Mouse (Mus musculus) thymus, adult 2 months (tissue): ENCODE data around the gene Doc2a. TPM values are rescaled to one million over a fixed set of nuclear protein-coding genes. Genes with fewer than 3 reads are reported as not detected.

Experiments used
- DNase-seq: peaks from one replicate; pipeline ENCODE4 v3.0.0; 2021
- H3K27ac ChIP-seq: fragments of 200-500 bp; 2 replicates; pipeline ENCODE4 v1.5.1; 2012; ENCODE audit warnings: low read length, control low read depth; ENCODE audit not compliant: control insufficient read depth, insufficient read depth
- H3K27me3 ChIP-seq: fragments of 200-500 bp; 2 replicates; pipeline ENCODE4 v1.6.1; 2012; ENCODE audit warnings: mild to moderate bottlenecking, low read length, moderate library complexity, mixed read lengths; ENCODE audit not compliant: control insufficient read depth, insufficient read depth
- H3K36me3 ChIP-seq: fragments of 200-500 bp; 2 replicates; pipeline ENCODE4 v1.6.1; 2012; ENCODE audit warnings: mild to moderate bottlenecking, low read length, moderate library complexity; ENCODE audit not compliant: control insufficient read depth, insufficient read depth
- H3K4me1 ChIP-seq: fragments of 200-500 bp; replicated peaks from 2 replicates; pipeline ENCODE4 v1.6.1; 2012; ENCODE audit warnings: low read length; ENCODE audit not compliant: control insufficient read depth, insufficient read depth
- H3K4me3 ChIP-seq: fragments of 200-500 bp; 2 replicates; pipeline ENCODE4 v1.5.1; 2012; ENCODE audit warnings: mild to moderate bottlenecking, low read length, control low read depth, moderate library complexity; ENCODE audit not compliant: control insufficient read depth, insufficient read depth
- CTCF ChIP-seq: fragments of 200-500 bp; IDR thresholded peaks from 2 replicates; pipeline ENCODE4 v1.5.1; 2012; ENCODE audit warnings: mild to moderate bottlenecking, control low read depth, low read length, moderate library complexity, borderline replicate concordance; ENCODE audit not compliant: control insufficient read depth, poor library complexity, insufficient read depth; ENCODE audit errors: extremely low read depth
- POLR2A ChIP-seq: fragments of 200-500 bp; IDR thresholded peaks from 2 replicates; pipeline ENCODE4 v1.6.1; 2012; ENCODE audit warnings: mild to moderate bottlenecking, low read length, control low read depth, moderate library complexity; ENCODE audit not compliant: control insufficient read depth, poor library complexity, insufficient read depth; ENCODE audit errors: extremely low read depth
- WGBS: fragments of 180-500 bp; shearing (Covaris S2); methylation state at CpG from one replicate; pipeline ENCODE4 v1.1.7; 2018; 5-methylcytosine and 5-hydroxymethylcytosine counted together
- polyA plus RNA-seq: library from polyadenylated mRNA; depleted of rRNA; stranded (reverse); fragments of >200 nt; gene quantifications from 2 replicates; pipeline ENCODE4 v1.2.3, GENCODE M21; 2012

The Doc2a gene
- polyA plus RNA-seq, 1 experiment: 0.12 TPM

DNA sequence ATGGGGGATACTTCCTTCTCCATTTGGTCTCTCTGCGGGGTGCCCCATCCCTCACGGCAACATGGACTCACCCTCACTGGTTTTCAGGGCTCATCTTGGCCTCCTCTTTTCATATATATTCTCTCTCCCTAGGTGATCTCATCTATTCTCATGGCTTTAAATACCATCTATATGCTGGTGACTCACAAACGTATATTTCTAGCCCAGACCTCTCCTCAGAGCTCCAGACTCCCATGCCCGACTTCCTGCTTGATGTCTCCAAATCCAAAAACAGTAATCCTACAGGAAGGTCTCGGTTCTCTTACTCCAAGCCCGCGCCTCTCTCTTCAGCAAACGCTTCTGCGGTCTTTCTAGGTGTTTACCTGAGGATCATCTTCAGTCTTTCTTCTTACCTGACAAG, 3.9 kb upstream of the Doc2a start:
- TF ChIP-seq POLR2A: no peak
- no peak for TF ChIP-seq CTCF
- no peak overlapping the region for H3K27ac ChIP-seq
- WGBS: 76% methylated on average over 9 of the region's 9 CpGs
- H3K36me3 ChIP-seq: no peaks in the 10 kb centered on the region
- H3K4me3 ChIP-seq: no peak overlapping the region
- peaks cover 6% of the 10 kb centered on the region for H3K4me1 ChIP-seq
- H3K27me3 ChIP-seq: peaks cover 15% of the 10 kb centered on the region; the same call in 1 of the 2 replicates
- DNase-seq: no peak

DNA sequence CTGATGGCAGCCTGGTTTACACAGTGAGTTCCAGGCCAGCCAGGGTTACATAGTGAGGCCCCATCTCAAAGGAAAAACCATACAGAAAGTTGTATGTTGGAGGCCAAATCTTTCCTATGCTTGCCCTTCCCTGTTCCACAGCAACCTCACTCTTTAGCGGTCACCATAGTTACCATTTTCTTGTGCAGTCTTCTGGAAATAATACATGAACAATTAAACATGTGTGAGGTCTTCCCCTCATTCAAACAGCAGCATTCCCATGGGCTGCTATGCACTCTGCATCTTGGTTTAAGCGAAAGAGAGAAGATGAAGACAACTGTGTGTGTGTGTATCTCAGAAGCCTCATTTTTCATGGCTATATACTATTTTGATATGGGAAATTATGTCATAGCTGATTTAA, 1.7 kb upstream of the Doc2a start:
- TF ChIP-seq CTCF (no peak), POLR2A (no peak)
- WGBS: 93% methylated on average over 2 of the region's 2 CpGs
- H3K36me3 ChIP-seq: no peaks in the 10 kb centered on the region

DNA sequence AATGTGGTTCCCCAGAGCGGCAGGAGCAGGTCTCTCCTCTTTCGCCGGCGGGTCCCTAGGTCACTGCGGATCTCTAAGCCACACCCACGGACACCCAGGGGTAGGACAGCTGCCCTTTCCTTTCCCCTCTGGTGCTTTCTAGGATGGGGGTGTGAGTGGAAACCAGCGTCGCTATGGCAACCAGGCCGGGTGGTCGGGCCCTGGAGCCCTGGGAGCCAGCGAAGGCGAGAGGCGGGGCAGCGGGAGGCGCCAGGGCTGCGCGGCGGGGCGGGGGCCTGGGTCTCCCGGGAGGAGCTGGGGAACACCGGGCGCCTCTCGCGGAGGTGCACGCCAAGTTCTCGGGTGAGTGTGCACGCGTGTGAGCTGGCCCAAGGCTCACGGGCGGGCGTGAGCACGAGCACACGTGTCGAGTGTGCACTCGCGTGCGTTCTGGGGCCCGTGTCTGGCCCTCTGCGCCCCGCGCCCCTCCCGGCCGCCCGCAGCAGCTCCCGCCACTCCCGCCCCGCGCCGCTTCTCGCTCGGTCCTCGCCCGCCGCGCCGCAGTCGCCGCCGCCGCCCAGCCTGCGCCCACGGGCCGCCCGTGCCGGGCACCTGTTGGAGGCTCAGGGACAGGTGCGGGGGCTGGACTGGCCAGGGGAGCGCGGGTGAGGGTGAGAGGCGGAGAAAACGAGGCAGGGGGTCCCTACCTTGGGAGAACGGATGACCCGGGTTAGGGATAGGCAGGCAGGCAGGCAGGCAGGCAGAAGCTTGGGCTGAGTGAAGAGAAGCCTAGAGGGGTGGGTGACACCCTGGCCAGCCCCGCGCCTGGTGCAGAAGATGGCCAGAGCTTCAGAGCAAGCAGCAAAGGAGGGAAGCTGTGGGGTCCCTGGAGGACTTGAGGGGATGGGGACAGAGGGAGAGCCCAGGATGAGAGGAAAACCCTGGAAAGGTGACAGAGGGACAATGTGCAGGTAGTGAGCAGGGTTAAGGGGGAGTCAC, 494 bp downstream of the Doc2a start:
- peaks cover 11% of the 10 kb centered on the region for H3K36me3 ChIP-seq
- no peak overlapping the region for H3K27ac ChIP-seq
- no peak overlapping the region for H3K4me3 ChIP-seq
- no peak for DNase-seq
- TF ChIP-seq POLR2A: no peak
- TF ChIP-seq CTCF: no peak
- H3K27me3 ChIP-seq: peaks cover 22% of the 10 kb centered on the region; the same call in 1 of the 2 replicates
- H3K4me1 ChIP-seq: peaks cover 6% of the 10 kb centered on the region
- 3% methylated on average over 74 of the region's 74 CpGs for WGBS

More for the DNA sequence above, 1.7 kb upstream of the Doc2a start:
- Histone ChIP-seq H3K4me3 (no peak overlapping the region), H3K27me3 (peaks cover 22% of the 10 kb centered on the region; the same call in 1 of the 2 replicates), H3K4me1 (peaks cover 6% of the 10 kb centered on the region), H3K27ac (no peak overlapping the region)
- no peak for DNase-seq

- Histone ChIP-seq H3K4me3 (no peak overlapping the region), H3K36me3 (peaks cover 15% of the 10 kb centered on the region), H3K4me1 (peaks cover 6% of the 10 kb centered on the region), H3K27ac (no peak overlapping the region), H3K27me3 (peaks cover 21% of the 10 kb centered on the region; the same call in 1 of the 2 replicates)
- TF ChIP-seq CTCF (no peak), POLR2A (no peak)
- 29% methylated on average over 10 of the region's 10 CpGs for WGBS
- DNase-seq: no peak
Measured at GRCm38 (mm10) chr7:126848794-126849193, 1.6 kb downstream of the Doc2a start.

DNA sequence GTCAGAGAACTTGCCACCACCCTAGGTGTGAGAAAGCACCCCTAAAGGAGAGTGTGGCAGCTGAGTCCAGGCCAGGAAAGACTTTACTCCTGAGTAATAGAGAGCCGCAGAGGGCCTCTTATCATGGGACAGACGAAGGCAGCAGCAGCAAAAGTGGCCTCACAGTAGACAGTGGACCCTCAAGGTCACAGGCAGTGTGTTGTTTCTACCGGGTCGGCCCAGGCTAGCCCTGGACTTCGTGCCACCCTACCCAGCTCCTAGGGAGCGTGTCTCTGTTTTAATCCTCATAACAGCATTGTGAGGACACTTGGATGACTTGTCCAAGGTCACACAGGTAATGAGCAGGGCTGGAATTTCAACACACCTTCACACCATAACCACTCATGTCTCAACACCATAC, 2.9 kb downstream of the Doc2a start:
- Histone ChIP-seq H3K27me3 (peaks cover 21% of the 10 kb centered on the region; the same call in 1 of the 2 replicates), H3K36me3 (peaks cover 23% of the 10 kb centered on the region), H3K27ac (no peak overlapping the region), H3K4me1 (peaks cover 6% of the 10 kb centered on the region), H3K4me3 (no peak overlapping the region)
- no peak for TF ChIP-seq CTCF
- TF ChIP-seq POLR2A: no peak
- 87% methylated on average over 6 of the region's 6 CpGs for WGBS
- no peak for DNase-seq

DNA sequence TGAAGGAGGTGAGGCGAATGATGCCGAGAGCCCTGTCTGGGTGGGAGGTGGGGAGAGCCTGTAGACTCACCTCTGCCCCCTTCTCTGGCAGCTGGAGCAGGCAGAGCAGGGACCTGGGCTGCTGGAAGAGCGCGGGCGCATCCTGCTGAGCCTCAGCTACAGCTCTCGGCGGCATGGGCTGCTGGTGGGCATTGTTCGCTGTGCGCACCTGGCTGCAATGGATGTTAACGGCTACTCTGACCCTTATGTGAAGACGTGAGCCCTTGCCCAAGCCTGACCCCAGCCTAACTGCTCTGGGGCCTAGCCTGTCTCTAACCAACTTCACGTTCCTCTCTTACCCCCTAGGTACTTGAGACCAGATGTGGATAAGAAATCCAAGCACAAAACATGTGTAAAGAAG, 4.0 kb downstream of the Doc2a start:
- TF ChIP-seq CTCF (no peak), POLR2A (no peak)
- no peak for DNase-seq
- Histone ChIP-seq H3K4me3 (no peak overlapping the region), H3K4me1 (peaks cover 6% of the 10 kb centered on the region), H3K36me3 (peaks cover 33% of the 10 kb centered on the region), H3K27me3 (peaks cover 21% of the 10 kb centered on the region; the same call in 1 of the 2 replicates), H3K27ac (no peak overlapping the region)
- 86% methylated on average over 12 of the region's 12 CpGs for WGBS
